Mouse (Mus musculus) G1E (cell line): ENCODE data around the gene Sys1. TPM values are rescaled to one million over a fixed set of nuclear protein-coding genes. Genes with fewer than 3 reads are reported as not detected.

Experiments used
- ATAC-seq: 2 replicates; pipeline ENCODE4 v1.8.0; 2016; ENCODE audit warnings: mild to moderate bottlenecking; ENCODE audit not compliant: insufficient number of reproducible peaks, poor library complexity, low FRiP score, severe bottlenecking; ENCODE audit errors: extremely low read depth
- DNase-seq: peaks from one replicate; pipeline ENCODE4 v3.0.0; 2012; ENCODE audit warnings: low spot score
- H3K27me3 ChIP-seq: 2 replicates; pipeline ENCODE4 v1.6.1; 2012; ENCODE audit warnings: mild to moderate bottlenecking, low read length, inconsistent platforms; ENCODE audit not compliant: insufficient read depth
- H3K36me3 ChIP-seq: replicated peaks from 2 replicates; pipeline ENCODE3; 2012; ENCODE audit warnings: mild to moderate bottlenecking, inconsistent platforms
- H3K4me1 ChIP-seq: 2 replicates; pipeline ENCODE4 v1.6.1; 2012; ENCODE audit warnings: low read depth, low read length, inconsistent platforms, mixed read lengths; ENCODE audit not compliant: insufficient read depth
- H3K4me3 ChIP-seq: 2 replicates; pipeline ENCODE4 v1.5.1; 2012; ENCODE audit warnings: low read depth, mild to moderate bottlenecking, inconsistent platforms, low read length, moderate library complexity, mixed read lengths
- H3K9me3 ChIP-seq: replicated peaks from 2 replicates; pipeline ENCODE4 v1.6.1; 2012; ENCODE audit warnings: inconsistent platforms
- CTCF ChIP-seq: IDR thresholded peaks from 2 replicates; pipeline ENCODE4 v1.5.1; 2012; ENCODE audit warnings: low read depth, low read length, inconsistent platforms, mixed read lengths
- GATA1 ChIP-seq: IDR thresholded peaks from 2 replicates; pipeline ENCODE4 v1.6.1; 2012; ENCODE audit warnings: borderline replicate concordance, low read length, inconsistent platforms, mixed read lengths
- GATA2 ChIP-seq: IDR thresholded peaks from 2 replicates; pipeline ENCODE4 v1.6.1; 2012; ENCODE audit warnings: low read depth, low read length, inconsistent platforms, borderline replicate concordance
- POLR2AphosphoS5 ChIP-seq: IDR thresholded peaks from 2 replicates; pipeline ENCODE4 v1.6.1; 2012; ENCODE audit warnings: low read depth, low read length, inconsistent platforms; ENCODE audit not compliant: insufficient replicate concordance
- TAL1 ChIP-seq: conservative IDR thresholded peaks from 2 replicates; pipeline ENCODE4 v1.6.1; 2012; ENCODE audit warnings: low read depth, low read length, inconsistent platforms, mixed read lengths
- polyA plus RNA-seq: library from polyadenylated mRNA; stranded (reverse); fragments of >175 nt; gene quantifications from 2 replicates; pipeline ENCODE4 v1.2.3, GENCODE M21; 2012
- total RNA-seq, 2 experiments: library from RNA; stranded (forward) in 1 of 2; stranded (reverse) in 1 of 2; fragments of 200-1000 nt in 1 of 2; fragments of >200 nt in 1 of 2; fragmentation: Nextera tagmentation in 1 of 2; gene quantifications; 2 replicates each; pipeline ENCODE4 v1.2.3; 2014 to 2017

Gene Sys1
- total and polyA plus RNA-seq, 3 experiments, result 37.0 to 142 (median 50.6) TPM

- DNase-seq (no peak), ATAC-seq (no peak)
- Histone ChIP-seq H3K4me3 (no peak overlapping the region), H3K36me3 (no peaks in the 10 kb centered on the region), H3K27me3 (peaks cover 13% of the 10 kb centered on the region), H3K9me3 (no peaks in the 10 kb centered on the region), H3K4me1 (no peaks in the 10 kb centered on the region)
- TF ChIP-seq CTCF (no peak), POLR2AphosphoS5 (no peak), GATA1 (no peak), TAL1 (no peak), GATA2 (no peak)
Observed at GRCm38 (mm10) chr2:164433278-164433895, 23.4 kb upstream of the Sys1 start.

- Histone ChIP-seq H3K4me1 (no peaks in the 10 kb centered on the region), H3K4me3 (no peak overlapping the region), H3K9me3 (no peaks in the 10 kb centered on the region), H3K36me3 (no peaks in the 10 kb centered on the region), H3K27me3 (peaks cover 11% of the 10 kb centered on the region; the same call in 1 of the 2 replicates)
- DNase-seq (no peak), ATAC-seq (no peak)
- TF ChIP-seq CTCF (no peak), POLR2AphosphoS5 (no peak), TAL1 (no peak), GATA2 (no peak), GATA1 (no peak)
Observed at GRCm38 (mm10) chr2:164434681-164435080, 22.1 kb upstream of the Sys1 start.

GRCm38 (mm10) chr2:164435216-164436090 is 21.3 kb upstream of the Sys1 start:
- ATAC-seq, result no peak
- Histone ChIP-seq H3K36me3 (no peaks in the 10 kb centered on the region), H3K4me3 (no peak overlapping the region), H3K9me3 (no peaks in the 10 kb centered on the region), H3K4me1 (no peaks in the 10 kb centered on the region), H3K27me3 (peaks cover 11% of the 10 kb centered on the region; the same call in 1 of the 2 replicates)
- TF ChIP-seq CTCF (no peak), POLR2AphosphoS5 (no peak), TAL1 (no peak), GATA1 (no peak), GATA2 (no peak)
- no peak for DNase-seq

- no peaks in the 10 kb centered on the region for H3K36me3 ChIP-seq
- no peaks in the 10 kb centered on the region for H3K9me3 ChIP-seq
- H3K4me3 ChIP-seq, result no peak overlapping the region
- peaks cover 11% of the 10 kb centered on the region; the same call in 1 of the 2 replicates for H3K27me3 ChIP-seq
- DNase-seq (no peak), ATAC-seq (no peak)
- H3K4me1 ChIP-seq, result no peaks in the 10 kb centered on the region
- TF ChIP-seq TAL1 (no peak), GATA2 (no peak), POLR2AphosphoS5 (no peak), GATA1 (no peak), CTCF (no peak)
Observed at GRCm38 (mm10) chr2:164436215-164436913, 20.4 kb upstream of the Sys1 start.

GRCm38 (mm10) chr2:164436961-164437360 is 19.8 kb upstream of the Sys1 start:
- H3K4me1 ChIP-seq, result no peaks in the 10 kb centered on the region
- H3K9me3 ChIP-seq, result no peaks in the 10 kb centered on the region
- ATAC-seq, result no peak
- peaks cover 11% of the 10 kb centered on the region; the same call in 1 of the 2 replicates for H3K27me3 ChIP-seq
- no peaks in the 10 kb centered on the region for H3K36me3 ChIP-seq
- no peak for DNase-seq
- no peak overlapping the region for H3K4me3 ChIP-seq
- TF ChIP-seq GATA1 (no peak), TAL1 (no peak), GATA2 (no peak), CTCF (no peak), POLR2AphosphoS5 (no peak)

- Histone ChIP-seq H3K36me3 (no peaks in the 10 kb centered on the region), H3K4me1 (no peaks in the 10 kb centered on the region), H3K4me3 (no peak overlapping the region), H3K27me3 (peaks cover 12% of the 10 kb centered on the region; the same call in 1 of the 2 replicates), H3K9me3 (no peaks in the 10 kb centered on the region)
- no peak for ATAC-seq
- no peak for TF ChIP-seq GATA2
- TF ChIP-seq POLR2AphosphoS5, result no peak
- no peak for TF ChIP-seq TAL1
- no peak for TF ChIP-seq GATA1
- no peak for TF ChIP-seq CTCF
- DNase-seq, result no peak
Observed at GRCm38 (mm10) chr2:164437710-164438109, 19.1 kb upstream of the Sys1 start.
